Mouse (Mus musculus) urinary bladder, adult 2 months (tissue): ENCODE measurements around the gene Sphk2. TPM values are rescaled to one million over a fixed set of nuclear protein-coding genes. Genes with fewer than 3 reads are reported as not detected.

Experiments used
- DNase-seq: peaks from one replicate; pipeline ENCODE4 v3.0.0; 2022; ENCODE audit warnings: low spot score
- polyA plus RNA-seq: library from polyadenylated mRNA; depleted of rRNA; stranded (reverse); fragments of >200 nt; gene quantifications from 2 replicates; pipeline ENCODE4 v1.2.3, GENCODE M21; 2012; rRNA removed

The Sphk2 gene
- polyA plus RNA-seq: 22.1 and 25.6 TPM in 2 replicates

GRCm38 (mm10) chr7:45717918-45718297 lies at the start of gene Sphk2:
Gene Sphk2 (minus strand): TSS chr7:45718002.
- DNase-seq: peak; percentile 98

GRCm38 (mm10) chr7:45767500-45767899 lies 49.7 kb upstream of the Sphk2 start:
- no peak for DNase-seq

- DNase-seq: no peak
Observed at GRCm38 (mm10) chr7:45766764-45767163, 49.0 kb upstream of the Sphk2 start.

DNA sequence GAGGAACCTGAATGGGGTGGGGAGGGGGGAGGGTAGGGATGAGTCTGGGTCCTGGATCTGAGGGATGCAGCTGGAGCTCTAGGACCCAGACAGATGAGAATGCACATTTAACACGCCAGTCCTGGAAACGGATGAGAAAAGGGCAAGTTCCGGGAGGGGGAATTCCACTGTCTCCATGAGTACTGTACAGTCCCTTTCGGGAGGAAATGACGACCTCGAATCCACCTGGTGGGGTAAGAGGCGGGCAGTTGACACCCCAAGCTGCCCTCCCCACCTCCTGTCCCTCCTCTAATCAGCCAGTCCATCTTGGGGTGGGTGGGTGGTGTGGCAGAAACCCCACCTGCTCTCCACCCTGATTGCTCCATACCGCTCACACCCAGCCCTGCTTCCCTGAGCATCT lies 48.2 kb upstream of the Sphk2 start:
- no peak for DNase-seq

- no peak for DNase-seq
Observed at GRCm38 (mm10) chr7:45760151-45760550, 42.3 kb upstream of the Sphk2 start.

GRCm38 (mm10) chr7:45759400-45759799 lies 41.6 kb upstream of the Sphk2 start:
- peak; percentile 48 for DNase-seq

GRCm38 (mm10) chr7:45755703-45756102 lies 37.9 kb upstream of the Sphk2 start:
- DNase-seq: no peak

- no peak for DNase-seq
Observed at GRCm38 (mm10) chr7:45750162-45750561, 32.4 kb upstream of the Sphk2 start.

- DNase-seq: no peak
Observed at GRCm38 (mm10) chr7:45749401-45749800, 31.6 kb upstream of the Sphk2 start.

DNA sequence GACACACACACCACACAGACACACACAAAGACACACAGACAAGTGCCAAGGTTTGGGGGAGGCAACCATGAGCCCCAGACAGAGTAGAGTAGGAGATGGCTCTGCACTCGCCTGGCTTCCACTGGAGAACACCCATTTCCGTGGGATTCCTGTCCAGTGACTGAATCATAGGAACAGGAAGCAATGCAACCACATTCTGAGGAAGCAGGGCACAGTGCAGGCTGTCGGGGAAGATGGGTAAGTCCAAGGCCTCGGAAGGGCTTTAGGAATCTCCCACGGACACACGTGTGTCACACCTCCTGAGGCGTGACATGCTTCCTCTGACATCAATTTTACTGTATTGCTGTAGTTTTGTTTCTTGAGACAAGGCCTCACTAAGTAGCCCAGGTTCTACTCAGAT lies 30.3 kb upstream of the Sphk2 start:
- DNase-seq: no peak

DNA sequence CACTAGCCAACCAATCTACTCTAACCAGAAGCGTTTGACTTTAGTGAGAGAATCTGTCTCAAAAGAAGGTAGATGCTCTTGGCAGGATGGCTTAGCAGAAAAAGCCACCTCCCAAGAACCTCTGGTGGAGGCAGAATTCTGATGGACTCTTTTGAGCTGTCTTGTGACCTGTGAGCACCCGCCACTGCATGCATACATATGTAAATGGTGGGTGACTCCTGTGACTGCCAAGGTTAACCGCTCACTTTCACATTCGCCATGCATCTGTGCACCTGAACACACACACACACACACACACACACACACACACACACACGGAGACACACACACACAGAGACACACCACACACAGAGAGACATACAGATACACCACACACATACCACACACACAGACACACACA lies 29.6 kb upstream of the Sphk2 start:
- no peak for DNase-seq

GRCm38 (mm10) chr7:45746518-45746917 lies 28.7 kb upstream of the Sphk2 start:
- DNase-seq: no peak

GRCm38 (mm10) chr7:45744387-45744786 lies 26.6 kb upstream of the Sphk2 start:
- DNase-seq: no peak

- no peak for DNase-seq
Observed at GRCm38 (mm10) chr7:45742338-45742737, 24.5 kb upstream of the Sphk2 start.

DNA sequence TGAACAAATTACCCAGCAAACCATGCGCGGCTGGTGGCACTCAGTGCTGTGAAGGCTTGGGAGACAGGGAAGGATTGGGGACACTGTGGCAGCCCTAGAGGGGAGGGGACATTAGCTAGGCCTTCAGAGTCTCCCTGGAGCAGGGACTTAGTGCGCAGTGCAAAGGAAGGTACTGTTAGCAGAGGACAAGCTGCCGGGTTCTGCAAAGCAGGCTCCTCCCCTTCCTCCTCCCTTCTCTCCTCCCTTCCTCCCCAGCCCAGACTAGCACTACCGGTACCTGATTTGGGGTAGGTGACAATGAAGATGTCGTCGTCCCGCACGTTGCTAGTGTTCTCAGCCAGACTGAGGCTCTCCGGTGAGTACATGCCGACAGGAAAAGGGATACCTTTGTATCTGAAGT lies 24.0 kb upstream of the Sphk2 start:
- DNase-seq: no peak

DNA sequence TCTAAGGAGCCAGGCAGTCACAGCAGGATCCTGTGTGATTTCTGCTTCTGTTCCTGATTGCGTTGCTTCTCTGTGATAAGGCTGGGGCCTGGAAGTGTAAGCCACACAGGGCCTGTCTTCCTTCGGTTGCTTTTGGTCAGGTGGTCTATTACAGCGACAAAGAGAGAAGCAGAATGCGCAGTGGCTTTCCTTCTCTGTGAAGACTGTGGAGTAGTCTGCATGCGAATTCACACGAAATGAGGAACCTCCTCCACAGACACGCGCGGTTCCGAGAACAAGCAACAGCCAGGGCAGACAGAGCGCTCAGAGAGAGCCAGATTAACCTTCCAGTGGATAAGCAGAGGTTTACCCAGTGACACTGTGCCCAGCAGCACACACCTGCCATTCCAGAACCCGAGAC lies 23.5 kb upstream of the Sphk2 start:
- DNase-seq: no peak

DNA sequence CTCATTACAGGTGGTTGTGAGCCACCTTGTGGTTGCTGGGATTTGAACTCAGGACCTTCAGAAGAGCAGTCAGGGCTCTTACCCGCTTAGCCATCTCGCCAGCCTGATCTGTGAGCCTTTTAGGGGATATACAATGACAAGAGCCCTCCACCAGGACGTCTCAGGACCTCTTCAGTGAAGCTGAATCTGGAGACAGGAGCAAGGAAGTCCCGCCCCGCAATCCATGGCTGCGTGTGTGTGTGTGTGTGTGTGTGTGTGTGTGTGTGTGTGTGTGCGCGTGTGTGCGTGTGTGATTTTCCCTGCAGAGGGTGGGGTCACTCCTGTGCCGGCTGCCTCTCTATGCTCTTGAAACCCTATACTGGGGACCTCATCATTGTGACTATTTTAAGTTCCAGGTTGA lies 22.0 kb upstream of the Sphk2 start:
- no peak for DNase-seq

DNA sequence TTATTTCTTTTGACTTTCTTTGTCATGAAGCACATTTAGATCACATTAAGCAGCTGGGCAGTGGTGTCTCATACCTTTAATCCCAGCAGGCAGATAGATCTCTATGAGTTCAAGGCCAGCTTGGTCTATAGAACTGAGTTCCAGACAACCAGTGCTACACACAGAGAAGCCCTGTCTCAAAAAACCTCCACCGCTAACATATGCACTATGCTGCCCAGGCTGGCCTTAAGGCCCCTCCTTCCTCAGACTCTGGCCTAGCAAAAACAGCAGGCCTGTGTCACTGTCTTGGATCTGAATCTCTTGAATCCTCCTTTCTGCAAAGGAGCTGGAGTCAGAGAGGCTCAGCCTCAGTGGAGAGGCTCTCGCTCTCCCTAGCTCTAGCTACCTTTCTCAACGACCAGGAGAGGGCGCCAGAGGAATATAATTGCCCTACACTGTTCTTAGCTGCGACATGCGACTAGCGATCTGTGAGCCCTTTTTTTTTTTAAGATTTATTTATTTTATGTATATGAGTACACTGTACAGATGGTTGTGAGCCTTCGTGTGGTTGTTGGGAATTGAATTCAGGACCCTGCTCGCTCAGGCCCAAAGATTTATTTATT lies 21.5 kb upstream of the Sphk2 start:
- DNase-seq: no peak

GRCm38 (mm10) chr7:45733477-45733876 lies 15.7 kb upstream of the Sphk2 start:
- no peak for DNase-seq

DNA sequence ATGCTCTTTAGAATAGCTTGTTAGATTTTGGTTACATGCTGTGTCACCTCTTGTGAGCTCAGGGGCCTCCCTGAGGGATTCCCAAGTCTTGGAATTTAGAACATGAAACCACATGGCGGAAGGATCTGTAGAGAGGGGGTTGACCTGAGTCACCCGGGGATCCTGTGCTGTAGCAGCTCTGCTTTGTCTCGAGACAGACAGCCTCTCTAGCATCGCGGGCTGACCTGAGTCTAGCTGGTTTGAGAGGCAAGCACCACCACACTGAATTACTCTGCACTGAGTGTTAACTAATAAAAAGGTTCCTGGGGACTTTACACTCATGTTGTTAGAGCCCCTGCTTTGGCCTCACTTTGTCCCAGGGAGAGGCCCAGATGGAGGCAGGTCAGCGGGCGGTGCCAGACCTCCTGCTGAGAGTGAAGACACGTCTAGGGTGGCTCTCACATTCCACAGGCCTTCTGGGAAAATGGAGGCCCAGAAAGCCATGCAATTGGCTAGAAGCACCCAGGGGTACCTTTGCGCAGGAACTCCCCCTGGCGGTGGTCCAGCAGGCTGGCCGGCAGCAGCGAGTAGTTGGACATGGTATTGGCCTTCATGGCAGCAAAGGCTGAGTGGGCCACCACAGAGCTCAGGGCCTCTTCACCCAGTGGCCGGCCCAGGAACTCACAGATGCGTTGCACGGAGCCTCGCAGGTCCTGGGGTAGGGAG lies 13.1 kb upstream of the Sphk2 start:
- DNase-seq: no peak

GRCm38 (mm10) chr7:45727625-45728024 lies 9.8 kb upstream of the Sphk2 start:
- no peak for DNase-seq

DNA sequence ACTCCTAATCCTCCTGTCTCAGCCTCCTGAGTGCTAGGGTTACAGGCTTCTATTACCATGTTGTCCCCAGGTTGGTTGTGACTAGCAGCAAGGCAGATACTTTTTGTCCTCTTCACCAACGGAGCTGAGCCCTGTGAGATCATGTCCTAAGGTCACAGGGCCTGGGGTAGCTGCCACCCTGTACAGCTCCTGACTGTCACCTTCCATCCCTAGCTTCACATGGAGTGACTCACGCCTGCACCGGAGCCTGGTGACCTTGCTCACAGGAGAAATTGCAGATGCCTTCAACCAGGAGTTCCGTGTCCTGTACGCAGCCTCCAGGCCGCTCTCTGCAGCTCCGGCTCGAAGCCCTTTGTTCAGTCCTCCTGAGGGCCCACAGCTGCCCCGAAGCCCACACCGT lies 8.6 kb upstream of the Sphk2 start:
- DNase-seq: no peak

- DNase-seq: no peak
Observed at GRCm38 (mm10) chr7:45725713-45726112, 7.9 kb upstream of the Sphk2 start, which contains the start of gene Spaca4. Gene Spaca4 (minus strand): TSS chr7:45725813.

GRCm38 (mm10) chr7:45725151-45725550 lies 7.3 kb upstream of the Sphk2 start:
- DNase-seq: no peak
